Mouse (Mus musculus) embryonic facial prominence, embryonic 12.5 days (tissue): ENCODE data around the gene Gab2. TPM values are rescaled to one million over a fixed set of nuclear protein-coding genes. Genes with fewer than 3 reads are reported as not detected.

Experiments
- ATAC-seq: fragments of 200-750 bp; cut with Nextera tagmentation; 2 replicates; pipeline ENCODE4 v1.8.0; 2017; ENCODE audit not compliant: insufficient number of reproducible peaks, insufficient read depth, low FRiP score, low TSS enrichment
- H3K27ac ChIP-seq: fragments of 300-500 bp; sonication (generic); 2 replicates; pipeline ENCODE4 v1.5.1; 2016; ENCODE audit warnings: mild to moderate bottlenecking
- H3K27me3 ChIP-seq: fragments of 300-500 bp; sonication (generic); 2 replicates; pipeline ENCODE4 v1.6.1; 2016; ENCODE audit warnings: mild to moderate bottlenecking, moderate library complexity
- H3K36me3 ChIP-seq: fragments of 300-500 bp; sonication (generic); 2 replicates; pipeline ENCODE4 v1.6.1; 2016; ENCODE audit warnings: mild to moderate bottlenecking
- H3K4me1 ChIP-seq: fragments of 300-500 bp; sonication (generic); 2 replicates; pipeline ENCODE4 v1.6.1; 2016
- H3K4me2 ChIP-seq: fragments of 300-500 bp; sonication (generic); replicated peaks from 2 replicates; pipeline ENCODE4 v1.6.1; 2016; ENCODE audit warnings: mild to moderate bottlenecking, moderate library complexity
- H3K4me3 ChIP-seq: fragments of 300-500 bp; sonication (generic); 2 replicates; pipeline ENCODE4 v1.5.1; 2016; ENCODE audit warnings: mild to moderate bottlenecking
- H3K9ac ChIP-seq: fragments of 300-500 bp; sonication (generic); 2 replicates; pipeline ENCODE4 v1.6.1; 2016; ENCODE audit warnings: mild to moderate bottlenecking, moderate library complexity
- H3K9me3 ChIP-seq: fragments of 300-500 bp; sonication (generic); 2 replicates; pipeline ENCODE4 v1.6.1; 2016; ENCODE audit warnings: mild to moderate bottlenecking, moderate library complexity
- WGBS: fragments of 180-500 bp; shearing (Covaris S2); methylation state at CpG from one replicate; pipeline ENCODE4 v1.1.7; 2016; 5-methylcytosine and 5-hydroxymethylcytosine counted together
- polyA plus RNA-seq: library from polyadenylated mRNA; unstranded; fragments of >200 nt; fragmentation: Nextera tagmentation; extraction: Ambion mirVana; gene quantifications from 2 replicates; pipeline ENCODE4 v1.2.1, GENCODE M21; 2016

The Gab2 gene
- polyA plus RNA-seq, 1 experiment from 2014 or later: 6.5 TPM

- H3K27me3 ChIP-seq: no peaks in the 10 kb centered on the region
- no peak overlapping the region for H3K4me2 ChIP-seq
- H3K27ac ChIP-seq: no peak overlapping the region
- WGBS: 90% methylated on average over 6 of the region's 6 CpGs
- H3K4me3 ChIP-seq: no peak overlapping the region
- no peaks in the 10 kb centered on the region for H3K4me1 ChIP-seq
- H3K36me3 ChIP-seq: 0 out of 2 replicates have a peak, but pooled peaks cover 7% of the 10 kb centered on the region
- ATAC-seq: no peak
- no peak overlapping the region for H3K9ac ChIP-seq
- no peaks in the 10 kb centered on the region for H3K9me3 ChIP-seq
Observed at GRCm38 (mm10) chr7:97349438-97349837, 268.1 kb downstream of the Gab2 start.

DNA sequence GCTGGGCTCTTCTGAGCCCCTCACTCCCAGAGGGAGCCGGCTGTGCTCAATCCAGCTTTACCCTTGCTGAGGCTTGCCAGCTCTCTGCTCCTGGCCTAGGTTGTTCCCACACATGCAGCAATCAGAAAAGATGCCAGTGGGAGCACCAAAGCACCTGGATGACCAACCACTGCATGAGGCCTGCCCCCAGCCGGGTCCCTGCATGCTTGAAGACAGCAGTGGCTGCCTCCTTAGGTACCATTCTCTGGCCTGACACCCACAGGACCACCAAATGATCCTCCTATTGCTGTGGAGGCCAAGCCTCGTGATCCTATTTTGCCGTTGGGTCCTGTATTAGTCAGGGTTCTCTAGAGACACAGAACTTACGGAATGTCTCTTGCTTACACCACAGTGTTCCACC, 269.5 kb downstream of the Gab2 start:
- H3K27ac ChIP-seq: no peak overlapping the region
- H3K27me3 ChIP-seq: no peaks in the 10 kb centered on the region
- no peak overlapping the region for H3K4me2 ChIP-seq
- 82% methylated on average over 5 of the region's 5 CpGs for WGBS
- no peaks in the 10 kb centered on the region for H3K9me3 ChIP-seq
- H3K4me3 ChIP-seq: no peak overlapping the region
- 0 out of 2 replicates have a peak, but pooled peaks cover 7% of the 10 kb centered on the region for H3K36me3 ChIP-seq
- no peaks in the 10 kb centered on the region for H3K4me1 ChIP-seq
- H3K9ac ChIP-seq: no peak overlapping the region
- no peak for ATAC-seq

DNA sequence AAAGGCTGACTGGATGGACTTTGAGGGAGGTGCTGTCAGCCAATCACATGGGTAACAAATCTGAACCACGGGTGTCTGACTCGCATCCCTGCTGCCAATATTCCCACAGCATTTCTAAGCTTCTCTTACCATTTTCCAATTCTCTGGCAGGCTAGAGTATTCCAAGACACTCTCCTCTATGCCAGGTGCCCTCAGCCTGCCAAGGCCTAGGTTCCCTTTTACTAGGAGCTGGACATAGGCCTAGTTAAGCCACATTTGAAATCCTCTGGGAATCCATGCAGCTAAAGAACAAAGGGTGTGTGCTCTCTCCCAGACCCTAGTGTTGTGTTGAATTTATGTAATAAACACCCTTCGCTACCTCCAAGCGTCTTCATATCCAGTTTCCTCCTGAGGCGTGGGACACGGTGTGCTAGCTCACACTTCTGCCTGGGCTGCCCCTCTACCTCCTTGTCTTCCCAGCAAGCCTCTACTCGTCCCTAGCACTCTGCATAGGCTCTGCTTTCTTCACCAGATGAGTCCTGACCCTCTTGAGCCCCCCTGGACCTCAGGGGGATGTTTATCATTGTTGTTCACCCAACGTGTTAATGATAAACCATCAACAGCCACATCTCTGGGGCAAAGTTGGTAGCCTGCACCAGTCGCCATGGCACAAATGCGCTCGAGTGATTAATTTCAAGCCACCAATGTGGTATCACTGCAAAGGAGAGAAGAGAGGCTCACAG, 270.6 kb downstream of the Gab2 start:
- Histone ChIP-seq H3K4me2 (no peak overlapping the region), H3K9me3 (no peaks in the 10 kb centered on the region), H3K4me3 (no peak overlapping the region), H3K27ac (no peak overlapping the region), H3K9ac (no peak overlapping the region), H3K4me1 (no peaks in the 10 kb centered on the region), H3K36me3 (0 out of 2 replicates have a peak, but pooled peaks cover 7% of the 10 kb centered on the region), H3K27me3 (no peaks in the 10 kb centered on the region)
- WGBS: 87% methylated on average over 11 of the region's 11 CpGs
- ATAC-seq: no peak

- no peaks in the 10 kb centered on the region for H3K27me3 ChIP-seq
- no peaks in the 10 kb centered on the region for H3K9me3 ChIP-seq
- no peak overlapping the region for H3K27ac ChIP-seq
- no peaks in the 10 kb centered on the region for H3K36me3 ChIP-seq
- no peak overlapping the region for H3K4me3 ChIP-seq
- H3K9ac ChIP-seq: no peak overlapping the region
- ATAC-seq: no peak
- 91% methylated on average over 6 of the region's 6 CpGs for WGBS
- H3K4me2 ChIP-seq: no peak overlapping the region
- H3K4me1 ChIP-seq: no peaks in the 10 kb centered on the region
Observed at GRCm38 (mm10) chr7:97353356-97353755, 272.0 kb downstream of the Gab2 start.

- Histone ChIP-seq H3K4me3 (no peak overlapping the region), H3K27me3 (no peaks in the 10 kb centered on the region), H3K27ac (no peak overlapping the region), H3K4me2 (no peak overlapping the region), H3K9me3 (no peaks in the 10 kb centered on the region), H3K36me3 (no peaks in the 10 kb centered on the region), H3K9ac (no peak overlapping the region), H3K4me1 (no peaks in the 10 kb centered on the region)
- no peak for ATAC-seq
- 40% methylated on average over 13 of the region's 13 CpGs for WGBS
Observed at GRCm38 (mm10) chr7:97355068-97355841, 273.9 kb downstream of the Gab2 start.

GRCm38 (mm10) chr7:97356253-97356652, 274.9 kb downstream of the Gab2 start:
- Histone ChIP-seq H3K4me1 (no peaks in the 10 kb centered on the region), H3K9me3 (no peaks in the 10 kb centered on the region), H3K4me3 (no peak overlapping the region), H3K9ac (no peak overlapping the region), H3K27ac (no peak overlapping the region), H3K36me3 (no peaks in the 10 kb centered on the region), H3K27me3 (no peaks in the 10 kb centered on the region), H3K4me2 (no peak overlapping the region)
- no peak for ATAC-seq
- 84% methylated on average over 5 of the region's 5 CpGs for WGBS

GRCm38 (mm10) chr7:97356875-97357276, 275.5 kb downstream of the Gab2 start:
- H3K4me2 ChIP-seq: no peak overlapping the region
- H3K4me3 ChIP-seq: no peak overlapping the region
- H3K4me1 ChIP-seq: no peaks in the 10 kb centered on the region
- H3K9me3 ChIP-seq: no peaks in the 10 kb centered on the region
- no peaks in the 10 kb centered on the region for H3K36me3 ChIP-seq
- no peaks in the 10 kb centered on the region for H3K27me3 ChIP-seq
- WGBS: 78% methylated on average over 5 of the region's 5 CpGs
- no peak for ATAC-seq
- no peak overlapping the region for H3K27ac ChIP-seq
- H3K9ac ChIP-seq: no peak overlapping the region

- Histone ChIP-seq H3K36me3 (no peaks in the 10 kb centered on the region), H3K4me2 (no peak overlapping the region), H3K4me3 (no peak overlapping the region), H3K9me3 (no peaks in the 10 kb centered on the region), H3K4me1 (no peaks in the 10 kb centered on the region), H3K9ac (no peak overlapping the region), H3K27me3 (no peaks in the 10 kb centered on the region), H3K27ac (no peak overlapping the region)
- WGBS: 69% methylated on average over 3 of the region's 3 CpGs
- no peak for ATAC-seq
Observed at GRCm38 (mm10) chr7:97357840-97358239, 276.5 kb downstream of the Gab2 start.

GRCm38 (mm10) chr7:97358347-97358746, 277.0 kb downstream of the Gab2 start:
- Histone ChIP-seq H3K4me1 (no peaks in the 10 kb centered on the region), H3K9me3 (no peaks in the 10 kb centered on the region), H3K27me3 (no peaks in the 10 kb centered on the region), H3K9ac (no peak overlapping the region), H3K27ac (no peak overlapping the region), H3K4me2 (no peak overlapping the region), H3K4me3 (no peak overlapping the region), H3K36me3 (no peaks in the 10 kb centered on the region)
- ATAC-seq: no peak
- 84% methylated on average over 4 of the region's 4 CpGs for WGBS

Other genes with a start within 250 kb of the Gab2 start
- gene Nars2, start 130.1 kb upstream of the Gab2 start, polyA plus RNA-seq: 23.4 and 26.1 TPM in 2 replicates